Mouse (Mus musculus) left cerebral cortex, adult 2 months (tissue): ENCODE measurements around the gene Catsper1. TPM values are rescaled to one million over a fixed set of nuclear protein-coding genes. Genes with fewer than 3 reads are reported as not detected.

Source experiments
- DNase-seq, 2 experiments: peaks; one replicate each; pipeline ENCODE4 v3.0.0; 2021 to 2022; ENCODE audit warnings: low spot score in 2 of 2, mixed read lengths in 1 of 2; ENCODE audit errors: extremely low spot score in 1 of 2
- H3K27ac ChIP-seq: fragments of 200-600 bp; 2 replicates; pipeline ENCODE4 v1.8.1; 2022
- H3K4me3 ChIP-seq: fragments of 200-600 bp; 2 replicates; pipeline ENCODE4 v1.8.1; 2022
- CTCF ChIP-seq: fragments of 200-600 bp; IDR thresholded peaks from 2 replicates; pipeline ENCODE4 v1.8.1; 2022; ENCODE audit warnings: antibody characterized with exemption, mild to moderate bottlenecking, moderate library complexity
- intact Hi-C: fragments of 180-260 bp; cut with DNase I; formaldehyde crosslinking; loops from one replicate; pipeline ENCODE4 v1.15.1; 2025
- total RNA-seq, 2 experiments: library from RNA; stranded (reverse); gene quantifications; 2 replicates each; pipeline ENCODE4 v1.2.3; 2021

Gene Catsper1
- total RNA-seq, 2 experiments from 2014 or later: not detected

- TF ChIP-seq CTCF: no peak
- H3K27ac ChIP-seq: no peak overlapping the region
- intact Hi-C loops: no loop called here
- DNase-seq: no peak
- H3K4me3 ChIP-seq: no peak overlapping the region
These were observed 26.6 kb downstream of the Catsper1 start for GRCm38 (mm10) chr19:5362186-5362585.

DNA sequence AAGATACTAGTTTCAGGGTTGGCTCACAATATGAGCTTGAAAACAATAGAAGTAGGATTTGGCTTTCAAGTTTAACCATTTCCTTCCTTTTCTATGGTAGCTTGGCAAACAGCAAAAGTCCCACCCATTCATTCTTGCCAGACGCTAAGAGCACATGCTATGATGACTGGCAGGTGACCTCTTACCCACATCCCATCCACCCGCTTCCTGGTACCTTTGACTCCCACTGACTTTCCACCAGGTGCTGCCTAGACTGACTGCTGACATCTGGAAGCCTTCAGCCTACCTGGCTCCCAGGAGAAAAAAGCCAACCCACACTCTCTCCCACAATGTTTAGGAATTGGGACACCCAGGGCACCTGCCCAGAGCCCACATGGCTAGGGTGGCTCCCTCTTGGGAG, 28.6 kb downstream of the Catsper1 start:
- no peak overlapping the region for H3K27ac ChIP-seq
- no peak for TF ChIP-seq CTCF
- H3K4me3 ChIP-seq: no peak overlapping the region
- DNase-seq: no peak
- intact Hi-C loops: no loop called here

DNA sequence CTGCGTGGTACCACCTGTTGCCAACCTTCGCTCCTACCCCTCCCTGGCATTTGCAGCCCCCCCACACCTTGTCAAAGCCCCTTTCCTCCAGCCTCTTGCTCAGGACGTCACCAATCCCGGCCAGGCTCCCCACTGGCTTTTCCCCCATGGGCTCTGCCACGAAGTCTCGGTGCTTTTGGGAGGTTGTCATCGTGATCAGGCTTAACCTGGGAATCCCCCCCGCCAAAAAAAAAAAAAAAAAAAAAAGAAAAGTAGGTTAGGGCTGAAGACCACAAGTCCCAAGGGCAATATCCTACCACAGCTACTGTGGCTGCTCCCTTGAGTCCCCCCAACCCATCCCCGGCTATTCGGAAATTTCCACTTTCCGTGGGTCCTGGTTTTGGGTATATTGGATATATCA, 30.2 kb downstream of the Catsper1 start:
- intact Hi-C loops: loop anchor here (1.0 to 5.0 kb wide), 4 partner anchors 23 to 322 kb away; partner anchors contain the start of genes AI837181, Drap1, Map3k11 and Mus81
- H3K4me3 ChIP-seq: peak overlapping the region; percentile 88
- no peak for DNase-seq
- no peak for TF ChIP-seq CTCF
- H3K27ac ChIP-seq: peak overlapping the region; percentile 94

DNA sequence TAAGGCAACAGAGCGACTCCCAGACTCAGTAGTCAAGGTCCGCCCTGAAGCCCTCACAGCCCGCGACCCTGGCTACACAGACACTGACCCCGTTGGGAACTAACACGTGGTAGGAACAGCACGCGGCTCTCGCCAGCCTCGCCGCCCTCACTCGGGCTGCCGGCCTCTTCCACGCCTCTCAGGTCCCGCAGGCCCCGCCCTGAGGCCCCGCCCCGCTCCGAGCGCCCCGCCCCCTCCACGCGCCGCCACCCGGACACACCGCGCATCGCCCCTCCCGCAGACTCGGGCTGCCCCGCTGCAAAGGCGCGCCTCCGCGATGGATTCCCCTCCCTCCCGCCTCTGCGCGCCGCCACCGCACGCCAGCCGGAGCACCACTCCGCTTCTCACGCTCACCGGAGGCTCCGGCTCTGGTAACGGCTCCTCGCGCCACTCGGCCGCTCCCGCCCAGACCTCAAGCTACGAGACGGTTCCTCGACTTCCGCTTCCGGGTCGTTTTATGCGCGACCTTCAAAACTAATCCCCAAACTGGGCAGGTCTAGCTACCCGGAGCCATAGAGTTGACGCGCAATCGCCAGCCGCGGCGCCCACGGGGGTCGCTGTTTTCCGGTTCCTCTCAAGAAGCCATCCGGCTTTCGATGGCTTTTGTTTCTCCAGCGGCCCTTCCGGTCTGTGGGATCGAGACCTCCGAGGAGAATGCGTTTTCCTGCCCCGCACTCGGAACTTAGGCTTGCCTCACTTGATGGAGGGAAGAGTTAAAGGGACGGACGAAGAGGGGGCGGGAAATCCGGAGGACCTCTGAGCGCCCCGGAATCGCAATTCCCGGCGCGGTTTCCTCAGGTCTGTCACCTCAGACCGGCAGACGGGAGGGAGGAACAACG, 30.9 kb downstream of the Catsper1 start, which contains the start of gene Eif1ad:
Gene Eif1ad, plus strand, starts transcription at position 567 of the 878 bp plus-strand sequence.
- peak; percentile 36 for TF ChIP-seq CTCF
- peak; percentile 91 to 94 for DNase-seq
- intact Hi-C loops: loop anchor here (1.0 to 5.0 kb wide), 4 partner anchors 22 to 321 kb away; partner anchors contain the start of genes AI837181, Drap1, Map3k11 and Mus81
- peak within 1 kb of the TSS; percentile 88 for H3K4me3 ChIP-seq
- H3K27ac ChIP-seq: peak within 1 kb of the TSS; percentile 94

- H3K4me3 ChIP-seq: peak within 1 kb of the TSS; percentile 88
- intact Hi-C loops: loop anchor here (2.0 to 5.0 kb wide), 3 partner anchors 58 to 320 kb away; partner anchors contain the start of genes AI837181, Drap1, Map3k11 and Mus81
- no peak for TF ChIP-seq CTCF
- peak within 1 kb of the TSS; percentile 94 for H3K27ac ChIP-seq
- no peak for DNase-seq
These were observed 31.5 kb downstream of the Catsper1 start, which contains the start of gene Banf1 for GRCm38 (mm10) chr19:5367053-5367359. Banf1 (minus strand) TSS chr19:5367168.

GRCm38 (mm10) chr19:5367455-5367854, 31.9 kb downstream of the Catsper1 start:
- no peak overlapping the region; the same call in none of the 2 replicates for H3K27ac ChIP-seq

DNA sequence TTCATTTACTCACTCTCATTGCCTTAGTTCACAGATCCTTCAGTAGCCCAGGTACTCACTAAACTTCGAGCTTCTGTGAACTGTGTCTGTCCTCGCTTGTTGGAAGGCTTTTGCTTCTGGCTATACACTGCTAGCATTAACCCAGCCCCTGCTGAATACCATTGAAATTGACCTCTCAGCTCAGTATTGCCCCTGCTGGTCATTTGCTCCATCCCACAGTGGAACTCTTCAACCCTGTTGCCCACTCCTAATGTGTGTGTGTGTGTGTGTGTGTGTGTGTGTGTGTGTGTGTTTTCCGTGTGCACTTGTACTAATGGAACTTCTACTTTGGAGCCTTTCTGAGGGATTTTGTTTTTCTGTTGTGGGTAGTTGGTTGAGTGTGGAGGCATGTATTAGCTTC, 35.4 kb downstream of the Catsper1 start:
- intact Hi-C loops: no loop called here
- Histone ChIP-seq H3K27ac (no peak overlapping the region), H3K4me3 (no peak overlapping the region)
- TF ChIP-seq CTCF: peak; percentile 14
- no peak for DNase-seq

More at GRCm38 (mm10) chr19:5367455-5367854, 31.9 kb downstream of the Catsper1 start:
- TF ChIP-seq CTCF: no peak; the same call in 1 of the 2 replicates
- DNase-seq: no peak
- peak overlapping the region; percentile 88 for H3K4me3 ChIP-seq
- intact Hi-C loops: loop anchor here (2.0 to 5.0 kb wide), 3 partner anchors 57 to 320 kb away; partner anchors contain the start of genes AI837181, Drap1, Map3k11 and Mus81

GRCm38 (mm10) chr19:5372724-5373123, 37.2 kb downstream of the Catsper1 start:
- no peak for TF ChIP-seq CTCF
- no peak for DNase-seq
- intact Hi-C loops: no loop called here
- no peak overlapping the region for H3K27ac ChIP-seq
- no peak overlapping the region for H3K4me3 ChIP-seq

- Histone ChIP-seq H3K4me3 (no peak overlapping the region), H3K27ac (no peak overlapping the region)
- no peak for TF ChIP-seq CTCF
- no peak for DNase-seq
- intact Hi-C loops: no loop called here
These were observed 38.6 kb downstream of the Catsper1 start for GRCm38 (mm10) chr19:5374177-5374576.

- Histone ChIP-seq H3K4me3 (no peak overlapping the region), H3K27ac (no peak overlapping the region)
- DNase-seq: no peak
- TF ChIP-seq CTCF: no peak
- intact Hi-C loops: no loop called here
These were observed 39.2 kb downstream of the Catsper1 start for GRCm38 (mm10) chr19:5374748-5375147.

DNA sequence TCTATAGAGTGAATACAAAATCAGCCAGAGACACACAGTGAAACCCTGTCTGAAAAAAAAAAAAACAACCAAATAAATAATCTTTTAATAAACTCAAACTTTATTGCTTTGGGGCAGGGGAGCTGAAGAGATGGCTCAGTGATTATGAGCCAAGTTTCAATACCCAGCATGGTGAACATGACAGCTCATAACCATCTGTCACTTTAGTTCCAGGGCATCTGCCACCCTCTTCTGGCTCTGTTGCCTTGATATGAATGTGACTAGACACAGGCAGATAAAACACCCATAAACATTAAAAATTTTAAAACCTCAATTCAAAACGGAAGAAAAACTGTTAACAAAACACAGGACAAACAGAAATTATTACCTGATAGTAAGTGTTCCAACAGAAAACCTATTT, 41.9 kb downstream of the Catsper1 start:
- Histone ChIP-seq H3K4me3 (no peak overlapping the region), H3K27ac (no peak overlapping the region)
- intact Hi-C loops: no loop called here
- TF ChIP-seq CTCF: no peak
- DNase-seq: no peak

DNA sequence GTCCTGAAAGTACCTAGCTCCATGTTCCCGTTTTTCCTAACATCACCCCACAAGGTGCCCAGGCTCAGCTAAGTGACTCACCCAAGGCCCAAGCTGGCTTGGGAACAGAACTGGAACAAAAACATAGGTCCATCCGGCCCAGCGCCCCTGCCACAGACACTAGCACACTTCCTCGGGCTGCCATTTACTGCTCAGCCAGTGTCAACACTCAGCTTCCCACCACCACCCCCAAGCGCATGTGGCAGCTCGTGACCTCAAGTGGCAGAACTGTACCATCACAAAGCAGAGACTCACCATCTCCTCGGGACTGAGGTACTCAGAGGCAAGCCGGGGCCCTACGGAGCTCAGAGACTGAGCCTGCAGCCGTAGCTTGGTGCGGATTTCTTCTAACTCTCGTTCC, 47.8 kb downstream of the Catsper1 start:
- intact Hi-C loops: no loop called here
- no peak for TF ChIP-seq CTCF
- H3K27ac ChIP-seq: no peak overlapping the region
- no peak for DNase-seq
- H3K4me3 ChIP-seq: no peak overlapping the region
